Mouse (Mus musculus) brain, adult 10 weeks (tissue): Measurements from ENCODE around the gene Zfp90. TPM values are rescaled to one million over a fixed set of nuclear protein-coding genes. Genes with fewer than 3 reads are reported as not detected.

Experiments
- polyA plus RNA-seq: library from polyadenylated mRNA; stranded (reverse); fragments of 350-450 nt; fragmentation: Illumina TruSeq; extraction: RNeasy Lipid Tissue Mini Kit (QIAGEN cat#74804); gene quantifications from one replicate; pipeline ENCODE4 v1.2.3, GENCODE M21; 2015; ENCODE audit warnings: low read depth, low replicate concordance

Gene Zfp90
- polyA plus RNA-seq: 11.9 TPM

DNA sequence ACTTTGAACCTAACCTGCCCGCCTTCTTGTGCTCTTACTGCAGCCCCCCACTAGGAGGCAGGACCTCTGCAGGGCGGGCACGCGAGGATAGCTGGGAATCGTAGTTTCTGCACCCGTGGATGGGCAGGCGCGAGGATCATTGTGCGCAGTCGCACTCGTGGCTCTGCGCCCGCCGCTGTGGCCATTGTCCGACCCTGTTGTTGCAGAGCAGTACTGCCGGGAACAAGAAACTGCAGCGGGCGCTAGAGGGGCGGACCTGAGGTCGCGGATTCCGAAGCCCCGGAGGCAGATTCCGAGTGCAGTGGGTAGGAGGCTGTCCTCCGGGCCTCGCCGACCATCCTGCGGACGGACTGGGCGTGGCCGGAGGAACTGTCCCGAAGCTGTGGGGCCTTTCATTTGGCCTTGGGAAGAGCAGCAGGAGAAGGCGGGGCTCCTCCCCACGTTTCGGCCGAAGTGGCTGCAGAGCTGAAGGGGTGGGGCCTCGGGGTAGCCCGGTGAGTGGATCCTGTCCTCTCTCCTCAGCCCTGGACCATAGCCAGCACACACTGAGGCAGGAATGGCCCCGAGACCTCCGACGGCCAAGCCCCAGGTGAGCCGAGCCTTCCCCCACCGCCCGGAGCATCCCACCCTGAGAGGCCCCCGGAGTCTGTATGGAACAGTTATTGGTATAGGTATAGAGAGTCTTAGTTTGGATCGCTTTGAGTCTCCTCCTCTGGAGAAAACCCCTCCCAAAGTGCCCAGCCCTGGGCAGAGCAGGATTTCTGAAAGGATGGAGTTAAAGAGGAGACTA, at the start of gene Zfp90:
Gene Zfp90, plus strand, starts transcription at position 146 of the 790 bp plus-strand sequence.

Other genes starting within 250 kb of the Zfp90 start
- 20.8 TPM for gene Slc7a6, start 246.5 kb upstream of the Zfp90 start, polyA plus RNA-seq
- gene Slc7a6os, start 204.4 kb upstream of the Zfp90 start, polyA plus RNA-seq: 42.2 TPM
- 36.2 TPM for gene Prmt7, start 204.4 kb upstream of the Zfp90 start, polyA plus RNA-seq
- 37.3 TPM for gene Smpd3, start 77.3 kb upstream of the Zfp90 start, polyA plus RNA-seq
- gene 6030452D12Rik, start 85.2 kb downstream of the Zfp90 start, polyA plus RNA-seq: not detected
- 0.39 TPM for gene Cdh3, start 95.6 kb downstream of the Zfp90 start, polyA plus RNA-seq
- gene Gm10073, start 158.1 kb downstream of the Zfp90 start, polyA plus RNA-seq: 9.3 TPM
- gene Cdh1, start 188.0 kb downstream of the Zfp90 start, polyA plus RNA-seq: 0.62 TPM